Mouse (Mus musculus): ENCODE measurements around the gene Lrrc47. TPM values are rescaled to one million over a fixed set of nuclear protein-coding genes. Genes with fewer than 3 reads are reported as not detected.

Lrrc47 gene
- polyA plus RNA-seq (2014; fragmentation: Illumina TruSeq; extraction: RNeasy Lipid Tissue Mini Kit (QIAGEN cat#74804); ENCODE audit: low read depth, low replicate concordance) = 26.1 TPM

GRCm38 (mm10) chr4:154011646-154012089, at the start of gene Lrrc47:
Gene Lrrc47, plus strand, starts transcription at chr4:154011731.

GRCm38 (mm10) chr4:153974431-153975291, 36.9 kb upstream of the Lrrc47 start, which contains the start of the genes Dffb and Cep104:
Gene Dffb, minus strand, starts transcription at chr4:153975126.
Gene Cep104, plus strand, starts transcription at chr4:153975194.

GRCm38 (mm10) chr4:154025641-154026440, 14.3 kb downstream of the Lrrc47 start, which contains the start of gene Smim1:
Gene Smim1, minus strand, starts transcription at chr4:154026230.

GRCm38 (mm10) chr4:154042577-154042976, 31.0 kb downstream of the Lrrc47 start, which contains the start of gene Ccdc27:
Gene Ccdc27, minus strand, starts transcription at chr4:154042677.

Other genes with a start within 250 kb of the Lrrc47 start
- 24.1 TPM for gene A430005L14Rik, start 54.5 kb upstream of the Lrrc47 start, polyA plus RNA-seq (2014; fragmentation: Illumina TruSeq; extraction: RNeasy Lipid Tissue Mini Kit (QIAGEN cat#74804); ENCODE audit: low read depth, low replicate concordance)
- gene Dffb, start 36.6 kb upstream of the Lrrc47 start, polyA plus RNA-seq (2014; fragmentation: Illumina TruSeq; extraction: RNeasy Lipid Tissue Mini Kit (QIAGEN cat#74804); ENCODE audit: low read depth, low replicate concordance) = 15.6 TPM
- gene Cep104, start 36.5 kb upstream of the Lrrc47 start, polyA plus RNA-seq (2014; fragmentation: Illumina TruSeq; extraction: RNeasy Lipid Tissue Mini Kit (QIAGEN cat#74804); ENCODE audit: low read depth, low replicate concordance) = 26.9 TPM
- gene Smim1, start 14.5 kb downstream of the Lrrc47 start, polyA plus RNA-seq (2014; fragmentation: Illumina TruSeq; extraction: RNeasy Lipid Tissue Mini Kit (QIAGEN cat#74804); ENCODE audit: low read depth, low replicate concordance) = 16.1 TPM
- not detected for gene Ccdc27, start 30.9 kb downstream of the Lrrc47 start, polyA plus RNA-seq (2014; fragmentation: Illumina TruSeq; extraction: RNeasy Lipid Tissue Mini Kit (QIAGEN cat#74804); ENCODE audit: low read depth, low replicate concordance)
- gene Trp73, start 128.5 kb downstream of the Lrrc47 start, polyA plus RNA-seq (2014; fragmentation: Illumina TruSeq; extraction: RNeasy Lipid Tissue Mini Kit (QIAGEN cat#74804); ENCODE audit: low read depth, low replicate concordance) = not detected
- gene Wrap73, start 130.6 kb downstream of the Lrrc47 start, polyA plus RNA-seq (2014; fragmentation: Illumina TruSeq; extraction: RNeasy Lipid Tissue Mini Kit (QIAGEN cat#74804); ENCODE audit: low read depth, low replicate concordance) = 10.1 TPM
- 144 TPM for gene Tprgl, start 148.9 kb downstream of the Lrrc47 start, polyA plus RNA-seq (2014; fragmentation: Illumina TruSeq; extraction: RNeasy Lipid Tissue Mini Kit (QIAGEN cat#74804); ENCODE audit: low read depth, low replicate concordance)
- 3.1 TPM for gene Megf6, start 159.0 kb downstream of the Lrrc47 start, polyA plus RNA-seq (2014; fragmentation: Illumina TruSeq; extraction: RNeasy Lipid Tissue Mini Kit (QIAGEN cat#74804); ENCODE audit: low read depth, low replicate concordance)